Mouse (Mus musculus): ENCODE measurements around the gene Myo5a.

GRCm38 (mm10) chr9:75070457-75071028 is at the start of gene Myo5a:
- no peak for TF ChIP-seq CTCF (conservative IDR thresholded peaks at IDR 0.05; ENCODE audit: insufficient read depth, insufficient read length, low read depth, low read length)
- no peak for TF ChIP-seq POLR2A (IDR thresholded peaks at IDR 0.05; ENCODE audit: low read depth, low read length)
